Mouse (Mus musculus) E14TG2a.4 (cell line): ENCODE results near the gene Lurap1l.

Source experiments
- H3K27me3 ChIP-seq: 2 replicates; pipeline ENCODE4 v1.6.1; 2014; ENCODE audit warnings: low read length, control low read depth; ENCODE audit not compliant: insufficient read depth
- H3K36me3 ChIP-seq: 2 replicates; pipeline ENCODE4 v1.6.1; 2014; ENCODE audit warnings: low read length, control low read depth; ENCODE audit not compliant: insufficient read depth
- H3K4me1 ChIP-seq: replicated peaks from 2 replicates; pipeline ENCODE4 v1.6.1; 2014; ENCODE audit warnings: low read depth, low read length, control low read depth
- H3K4me3 ChIP-seq: replicated peaks from 2 replicates; pipeline ENCODE4 v1.5.1; 2014; ENCODE audit warnings: mild to moderate bottlenecking, low read length
- H3K9me3 ChIP-seq: 2 replicates; pipeline ENCODE4 v1.6.1; 2014; ENCODE audit warnings: low read length, control low read depth
- CTCF ChIP-seq: conservative IDR thresholded peaks from 2 replicates; pipeline ENCODE4 v1.5.1; 2014; ENCODE audit warnings: low read length
- NANOG ChIP-seq: IDR thresholded peaks from 2 replicates; pipeline ENCODE4 v1.6.1; 2014; ENCODE audit warnings: borderline replicate concordance, low read length, mixed read lengths
- POU5F1 ChIP-seq: IDR thresholded peaks from 2 replicates; pipeline ENCODE4 v1.6.1; 2014; ENCODE audit warnings: low read length, borderline replicate concordance

Lurap1l gene

GRCm38 (mm10) chr4:80881996-80882599 is 28.3 kb upstream of the Lurap1l start:
- no peak overlapping the region for H3K4me3 ChIP-seq
- TF ChIP-seq CTCF, result no peak
- TF ChIP-seq NANOG, result no peak
- TF ChIP-seq POU5F1, result no peak
- no peaks in the 10 kb centered on the region for H3K27me3 ChIP-seq
- peaks cover 25% of the 10 kb centered on the region for H3K9me3 ChIP-seq
- H3K36me3 ChIP-seq, result no peaks in the 10 kb centered on the region
- H3K4me1 ChIP-seq, result peaks cover 10% of the 10 kb centered on the region

GRCm38 (mm10) chr4:80886631-80887030 is 23.8 kb upstream of the Lurap1l start:
- no peaks in the 10 kb centered on the region for H3K4me1 ChIP-seq
- no peak for TF ChIP-seq POU5F1
- no peak overlapping the region for H3K4me3 ChIP-seq
- no peaks in the 10 kb centered on the region for H3K27me3 ChIP-seq
- no peaks in the 10 kb centered on the region for H3K36me3 ChIP-seq
- peaks cover 20% of the 10 kb centered on the region for H3K9me3 ChIP-seq

- Histone ChIP-seq H3K9me3 (no peaks in the 10 kb centered on the region), H3K4me3 (no peak overlapping the region), H3K4me1 (no peaks in the 10 kb centered on the region), H3K27me3 (no peaks in the 10 kb centered on the region), H3K36me3 (no peaks in the 10 kb centered on the region)
- TF ChIP-seq POU5F1 (no peak), NANOG (no peak), CTCF (no peak)
Measured at GRCm38 (mm10) chr4:80891004-80891403, 19.4 kb upstream of the Lurap1l start.

- H3K36me3 ChIP-seq, result no peaks in the 10 kb centered on the region
- no peak overlapping the region for H3K4me3 ChIP-seq
- no peaks in the 10 kb centered on the region for H3K27me3 ChIP-seq
- H3K9me3 ChIP-seq, result no peaks in the 10 kb centered on the region
- no peaks in the 10 kb centered on the region for H3K4me1 ChIP-seq
- no peak for TF ChIP-seq POU5F1
- TF ChIP-seq NANOG, result no peak
- TF ChIP-seq CTCF, result no peak
Measured at GRCm38 (mm10) chr4:80895278-80895894, 15.1 kb upstream of the Lurap1l start.

- Histone ChIP-seq H3K9me3 (no peaks in the 10 kb centered on the region), H3K4me1 (peaks cover 14% of the 10 kb centered on the region; the same call in 1 of the 2 replicates), H3K4me3 (no peak overlapping the region), H3K27me3 (0 out of 2 replicates have a peak, but pooled peaks cover 4% of the 10 kb centered on the region), H3K36me3 (no peaks in the 10 kb centered on the region)
- TF ChIP-seq NANOG, result no peak
- TF ChIP-seq POU5F1, result no peak
- TF ChIP-seq CTCF, result no peak
Measured at GRCm38 (mm10) chr4:80906726-80907125, 3.7 kb upstream of the Lurap1l start.

GRCm38 (mm10) chr4:80907973-80908372 is 2.5 kb upstream of the Lurap1l start:
- H3K4me1 ChIP-seq, result peaks cover 16% of the 10 kb centered on the region
- no peaks in the 10 kb centered on the region for H3K36me3 ChIP-seq
- TF ChIP-seq NANOG, result no peak
- TF ChIP-seq CTCF, result no peak
- no peak for TF ChIP-seq POU5F1
- 0 out of 2 replicates have a peak, but pooled peaks cover 4% of the 10 kb centered on the region for H3K27me3 ChIP-seq
- H3K4me3 ChIP-seq, result no peak overlapping the region
- H3K9me3 ChIP-seq, result no peaks in the 10 kb centered on the region

- Histone ChIP-seq H3K9me3 (no peaks in the 10 kb centered on the region), H3K36me3 (no peaks in the 10 kb centered on the region), H3K4me3 (no peak overlapping the region), H3K27me3 (0 out of 2 replicates have a peak, but pooled peaks cover 4% of the 10 kb centered on the region), H3K4me1 (peaks cover 16% of the 10 kb centered on the region)
- TF ChIP-seq NANOG (no peak), CTCF (no peak), POU5F1 (no peak)
Measured at GRCm38 (mm10) chr4:80908902-80909301, 1.5 kb upstream of the Lurap1l start.

- H3K27me3 ChIP-seq, result 0 out of 2 replicates have a peak, but pooled peaks cover 4% of the 10 kb centered on the region
- TF ChIP-seq NANOG, result no peak
- no peak for TF ChIP-seq POU5F1
- no peak for TF ChIP-seq CTCF
- H3K9me3 ChIP-seq, result no peaks in the 10 kb centered on the region
- peak overlapping the region; percentile 87 for H3K4me3 ChIP-seq
- no peaks in the 10 kb centered on the region for H3K36me3 ChIP-seq
- peaks cover 16% of the 10 kb centered on the region for H3K4me1 ChIP-seq
Measured at GRCm38 (mm10) chr4:80910871-80911701, 640 bp downstream of the Lurap1l start.
